10 mouse cellular contexts compared by ENCODE assay signal in genomic region chr14:78678981-78679380, GRCm38 (mm10). TPM values are rescaled to one million over a fixed set of nuclear protein-coding genes. Genes with fewer than 3 reads are reported as not detected.
DNase-seq lines count a peak whose midpoint lies in the region; ATAC-seq lines count a peak whose summit lies in the region.
"Had no signal": no experiment of that assay in that cellular context is flagged by ENCODE, and none has a peak within 500 bp of the region (broad histone marks: within the 10 kb centered on the region; RNA-seq: fewer than 3 reads in every experiment).

No protein-coding gene starts in this region.

- peaks cover 25% of the 10 kb centered on the region for H3K4me1 ChIP-seq in kidney, embryonic 16.5 days (ENCODE audit: insufficient read depth, low read length)
- peaks cover 13% of the 10 kb centered on the region; the same call in 1 of the 2 replicates for H3K4me1 ChIP-seq in neural tube, embryonic 15.5 days

- H3K9me3 ChIP-seq in kidney, embryonic 16.5 days (ENCODE audit: low read length): no peaks in the 10 kb centered on the region
- H3K9me3 ChIP-seq in neural tube, embryonic 15.5 days (replicated peaks): no peaks in the 10 kb centered on the region
- H3K9me3 ChIP-seq: hindbrain, embryonic 12.5 days; liver, embryonic 12.5 days; midbrain, embryonic 13.5 days had no signal

- no peaks in the 10 kb centered on the region for H3K36me3 ChIP-seq in kidney, embryonic 16.5 days (ENCODE audit: insufficient read depth, low read length)
- H3K36me3 ChIP-seq in neural tube, embryonic 15.5 days: no peaks in the 10 kb centered on the region
- H3K36me3 ChIP-seq: hindbrain, embryonic 12.5 days; liver, embryonic 12.5 days; midbrain, embryonic 13.5 days had no signal

- no peaks in the 10 kb centered on the region for H3K27me3 ChIP-seq in kidney, embryonic 16.5 days (ENCODE audit: insufficient read depth, low read length)
- no peaks in the 10 kb centered on the region for H3K27me3 ChIP-seq in neural tube, embryonic 15.5 days (replicated peaks)
- H3K27me3 ChIP-seq: hindbrain, embryonic 12.5 days; liver, embryonic 12.5 days; midbrain, embryonic 13.5 days had no signal

- H3K4me3 ChIP-seq in kidney, embryonic 16.5 days (ENCODE audit: low read length): no peak overlapping the region
- H3K4me3 ChIP-seq in neural tube, embryonic 15.5 days (replicated peaks): no peak overlapping the region
- H3K4me3 ChIP-seq: hindbrain, embryonic 12.5 days; liver, embryonic 12.5 days; midbrain, embryonic 13.5 days had no signal

- 70% methylated on average over 3 of the region's 3 CpGs for WGBS in kidney, embryonic 16.5 days
- WGBS in neural tube, embryonic 15.5 days: 90% methylated on average over 3 of the region's 3 CpGs

- no peak overlapping the region; the same call in 1 of the 2 replicates for H3K4me2 ChIP-seq in kidney, embryonic 16.5 days (replicated peaks; ENCODE audit: low read depth, low read length)
- H3K4me2 ChIP-seq in neural tube, embryonic 15.5 days: no peak overlapping the region
- H3K4me2 ChIP-seq: hindbrain, embryonic 12.5 days had no signal

- peak overlapping the region; percentile 71; the same call in 1 of the 2 replicates for H3K27ac ChIP-seq in kidney, embryonic 16.5 days (ENCODE audit: low read length)
- peak overlapping the region; percentile 33 for H3K27ac ChIP-seq in neural tube, embryonic 15.5 days (replicated peaks)
- H3K27ac ChIP-seq: liver, embryonic 12.5 days had no signal

- DNase-seq in kidney, postnatal 10 days: no peak
- no peak for DNase-seq in cerebellum, postnatal 36 days
- DNase-seq in embryo, embryonic 10 days (ENCODE audit: low spot score): no peak

- no peak for ATAC-seq in kidney, embryonic 16.5 days (ENCODE audit: low FRiP score, low TSS enrichment)
- peak; percentile 94 for ATAC-seq in CD4-positive, CD25-positive, alpha-beta regulatory T cell, adult 4 months
- peak; percentile 71; the same call in 1 of the 2 replicates for ATAC-seq in common myeloid progenitor, adult 5-6 weeks (replicated peaks; ENCODE audit: low read depth, poor library complexity, severe bottlenecking)
- ATAC-seq in neural tube, embryonic 15.5 days (ENCODE audit: low FRiP score): no peak
- ATAC-seq: liver, embryonic 12.5 days; midbrain, embryonic 13.5 days had no signal

- H3K9ac ChIP-seq in kidney, embryonic 16.5 days (replicated peaks; ENCODE audit: low read length): no peak overlapping the region
- no peak overlapping the region; the same call in 1 of the 2 replicates for H3K9ac ChIP-seq in neural tube, embryonic 15.5 days (replicated peaks)
- H3K9ac ChIP-seq: hindbrain, embryonic 12.5 days; liver, embryonic 12.5 days; midbrain, embryonic 13.5 days had no signal

RNA-seq across cellular contexts. Expression of gene Dgkh, which starts 53.6 kb away (rescaled TPM):
- polyA plus RNA-seq in kidney, embryonic 16.5 days (2015; fragmentation: Nextera tagmentation; extraction: Ambion mirVana): 1.9 and 2.1 TPM in 2 replicates
- 1 to 10 TPM; 2.6 to 3.0 TPM for polyA plus RNA-seq in CD4-positive, CD25-positive, alpha-beta regulatory T cell, adult 4 months (2017; shearing (Covaris generic))
- 0.23 and 0.87 TPM in 2 replicates for total RNA-seq in common myeloid progenitor, adult 5-6 weeks (2017)
- 7.6 and 9.9 TPM in 2 replicates for polyA plus RNA-seq in neural tube, embryonic 15.5 days (2015; fragmentation: Nextera tagmentation; extraction: Ambion mirVana)

Comparison
In these comparisons a context has a peak if more than half of its experiments do, and no peak if none do; other contexts are left out.
1. ATAC-seq: peak in CD4-positive, CD25-positive, alpha-beta regulatory T cell, adult 4 months (single experiment) and common myeloid progenitor, adult 5-6 weeks (single experiment); none in kidney, embryonic 16.5 days (single experiment) and neural tube, embryonic 15.5 days (single experiment).